Mouse (Mus musculus) thymus, adult 18-20 months (tissue): ENCODE measurements at regions not wholly inside any gene's neighbourhood (a gene's known extent, or its start where the extent isn't known, plus 50 kb on each side); places are given as distances from the start of the nearest gene placed in this dataset.

Experiments used
- DNase-seq, 2 experiments: peaks; one replicate each; pipeline ENCODE4 v3.0.0; 2022; ENCODE audit warnings: mixed read lengths in 2 of 2

GRCm38 (mm10) chr12:25891391-25892167 lies 523.5 kb downstream of the Rnf144a start:
- DNase-seq, result no peak

GRCm38 (mm10) chr12:25890722-25891121 lies 524.3 kb downstream of the Rnf144a start:
- DNase-seq, result no peak

- DNase-seq, result no peak
Measured at GRCm38 (mm10) chr12:25883771-25884171, 531.3 kb downstream of the Rnf144a start.

- DNase-seq, result no peak
Measured at GRCm38 (mm10) chr12:25871816-25872215, 543.2 kb downstream of the Rnf144a start.

- no peak for DNase-seq
Measured at GRCm38 (mm10) chr12:25871001-25871461, 544.0 kb downstream of the Rnf144a start.

GRCm38 (mm10) chr12:25869846-25870245 lies 545.2 kb downstream of the Rnf144a start:
- DNase-seq, result no peak

GRCm38 (mm10) chr12:25865063-25865462 lies 550.0 kb downstream of the Rnf144a start:
- no peak for DNase-seq

- peak; percentile 23 to 54 for DNase-seq
Measured at GRCm38 (mm10) chr12:25864113-25864852, 550.8 kb downstream of the Rnf144a start.

- no peak for DNase-seq
Measured at GRCm38 (mm10) chr12:25861100-25861499, 554.0 kb downstream of the Rnf144a start.

GRCm38 (mm10) chr12:25858397-25858796 lies 556.7 kb downstream of the Rnf144a start:
- no peak for DNase-seq

- no peak for DNase-seq
Measured at GRCm38 (mm10) chr12:25830057-25830456, 585.0 kb downstream of the Rnf144a start.

GRCm38 (mm10) chr12:25827961-25828360 lies 587.1 kb downstream of the Rnf144a start:
- DNase-seq, result no peak

- no peak for DNase-seq
Measured at GRCm38 (mm10) chr12:25826928-25827327, 588.1 kb downstream of the Rnf144a start.

- no peak for DNase-seq
Measured at GRCm38 (mm10) chr12:25826451-25826850, 588.6 kb downstream of the Rnf144a start.

- no peak for DNase-seq
Measured at GRCm38 (mm10) chr12:25816248-25816647, 598.8 kb downstream of the Rnf144a start.

GRCm38 (mm10) chr12:25795092-25795491 lies 620.0 kb downstream of the Rnf144a start:
- DNase-seq, result no peak

GRCm38 (mm10) chr12:25794571-25794970 lies 620.5 kb downstream of the Rnf144a start:
- DNase-seq, result no peak

GRCm38 (mm10) chr12:25792571-25793075 lies 622.4 kb downstream of the Rnf144a start:
- DNase-seq, result no peak

GRCm38 (mm10) chr12:25790956-25791355 lies 624.1 kb downstream of the Rnf144a start:
- DNase-seq, result no peak

GRCm38 (mm10) chr12:25785646-25786606 lies 629.1 kb downstream of the Rnf144a start:
- no peak for DNase-seq

- no peak for DNase-seq
Measured at GRCm38 (mm10) chr12:25784401-25784800, 630.7 kb downstream of the Rnf144a start.

- DNase-seq, result peak in 1 of 2 experiments; percentile 20
Measured at GRCm38 (mm10) chr12:25782972-25783717, 631.9 kb downstream of the Rnf144a start.
